9 mouse cellular contexts compared by ENCODE assay signal in genomic region chr12:73241960-73242359, GRCm38 (mm10). TPM values are rescaled to one million over a fixed set of nuclear protein-coding genes. Genes with fewer than 3 reads are reported as not detected.
DNase-seq lines count a peak whose midpoint lies in the region; ATAC-seq and TF ChIP-seq lines count a peak whose summit lies in the region.
"Had no signal": no experiment of that assay in that cellular context is flagged by ENCODE, and none has a peak within 500 bp of the region (broad histone marks: within the 10 kb centered on the region; RNA-seq: fewer than 3 reads in every experiment).

No protein-coding gene starts in this region.

- no peak overlapping the region for H3K4me2 ChIP-seq in hindbrain, embryonic 12.5 days (replicated peaks)
- no peak overlapping the region for H3K4me2 ChIP-seq in limb, embryonic 14.5 days (replicated peaks; ENCODE audit: low read depth, low read length, severe bottlenecking)
- H3K4me2 ChIP-seq: heart, embryonic 13.5 days had no signal

- peak overlapping the region; percentile 2; the same call in 1 of the 2 replicates for H3K27ac ChIP-seq in cortical plate, adult 2 months (ENCODE audit: insufficient read depth, low read length)
- H3K27ac ChIP-seq in hindbrain, embryonic 12.5 days = no peak overlapping the region
- no peak overlapping the region for H3K27ac ChIP-seq in limb, embryonic 14.5 days (replicated peaks; ENCODE audit: low read depth, low read length)
- H3K27ac ChIP-seq: heart, embryonic 13.5 days had no signal

- H3K9me3 ChIP-seq in hindbrain, embryonic 12.5 days (replicated peaks) = no peaks in the 10 kb centered on the region
- no peaks in the 10 kb centered on the region for H3K9me3 ChIP-seq in limb, embryonic 14.5 days (ENCODE audit: control insufficient read depth, low read length)
- H3K9me3 ChIP-seq: heart, embryonic 13.5 days had no signal

- H3K4me1 ChIP-seq in cortical plate, adult 2 months (ENCODE audit: control insufficient read depth, insufficient read depth, low read length) = peaks cover 8% of the 10 kb centered on the region
- H3K4me1 ChIP-seq in hindbrain, embryonic 12.5 days = peaks cover 6% of the 10 kb centered on the region; the same call in 1 of the 2 replicates
- H3K4me1 ChIP-seq in limb, embryonic 14.5 days (ENCODE audit: control insufficient read depth, insufficient read depth, low read length) = peaks cover 9% of the 10 kb centered on the region; the same call in 1 of the 2 replicates
- H3K4me1 ChIP-seq: heart, embryonic 13.5 days had no signal

- no peak for TF ChIP-seq CTCF in cortical plate, adult 2 months (IDR thresholded peaks at IDR 0.05; ENCODE audit: extremely low read depth, insufficient read depth, low read length)

- H3K4me3 ChIP-seq in cortical plate, adult 2 months (ENCODE audit: insufficient read depth, low read length) = no peak overlapping the region
- H3K4me3 ChIP-seq in hindbrain, embryonic 12.5 days = no peak overlapping the region
- no peak overlapping the region for H3K4me3 ChIP-seq in limb, embryonic 14.5 days (replicated peaks; ENCODE audit: low read length)
- H3K4me3 ChIP-seq: heart, embryonic 13.5 days had no signal

- no peak for TF ChIP-seq POLR2A in cortical plate, adult 2 months (IDR thresholded peaks at IDR 0.05; ENCODE audit: extremely low read depth, insufficient read depth, low read length)
- no peak for TF ChIP-seq POLR2A in limb, embryonic 14.5 days (IDR thresholded peaks at IDR 0.05; ENCODE audit: borderline replicate concordance, extremely low read depth, insufficient read depth, insufficient read length)

- WGBS in hindbrain, embryonic 12.5 days = 43% methylated on average over 10 of the region's 10 CpGs
- WGBS in limb, embryonic 14.5 days = 54% methylated on average over 10 of the region's 10 CpGs

- DNase-seq in A20 (ENCODE audit: low read depth, low spot score) = peak; percentile 83
- DNase-seq in limb, embryonic 14.5 days (ENCODE audit: low spot score) = peak; percentile 79
- peak; percentile 73 to 84 for DNase-seq in right cerebral cortex, postnatal 10 days (ENCODE audit: low spot score in 2 of 2)
- DNase-seq in ovary, postnatal 14 days (ENCODE audit: low spot score) = no peak
- no peak for DNase-seq in thymus, postnatal 14 days

- H3K36me3 ChIP-seq in hindbrain, embryonic 12.5 days = no peaks in the 10 kb centered on the region
- H3K36me3 ChIP-seq in limb, embryonic 14.5 days (ENCODE audit: control insufficient read depth, insufficient read depth, low read length) = no peaks in the 10 kb centered on the region
- H3K36me3 ChIP-seq: heart, embryonic 13.5 days had no signal

- H3K9ac ChIP-seq in hindbrain, embryonic 12.5 days = no peak overlapping the region
- H3K9ac ChIP-seq in limb, embryonic 14.5 days (ENCODE audit: low read depth, low read length, severe bottlenecking) = no peak overlapping the region
- H3K9ac ChIP-seq: heart, embryonic 13.5 days had no signal

- ATAC-seq in hindbrain, embryonic 12.5 days (ENCODE audit: low FRiP score) = peak; percentile 77
- peak; percentile 91 for ATAC-seq in limb, embryonic 14.5 days (ENCODE audit: low FRiP score, low read depth)
- ATAC-seq in erythroblast, adult 5-6 weeks (replicated peaks; ENCODE audit: low FRiP score, poor library complexity, severe bottlenecking) = no peak

- H3K27me3 ChIP-seq in hindbrain, embryonic 12.5 days = no peaks in the 10 kb centered on the region
- no peaks in the 10 kb centered on the region for H3K27me3 ChIP-seq in limb, embryonic 14.5 days (ENCODE audit: control insufficient read depth, insufficient read depth, low read length)
- H3K27me3 ChIP-seq: heart, embryonic 13.5 days had no signal

RNA-seq across cellular contexts. Expression of gene Trmt5, which starts 44.5 kb away (rescaled TPM):
- 15.6 and 17.7 TPM in 2 replicates for polyA plus RNA-seq in cortical plate, adult 2 months (2012; rRNA removed)
- 18.7 and 19.9 TPM in 2 replicates for polyA plus RNA-seq in hindbrain, embryonic 12.5 days (2016; fragmentation: Nextera tagmentation; extraction: Ambion mirVana)
- polyA plus RNA-seq in limb, embryonic 14.5 days (2012; rRNA removed) = 14.1 and 15.3 TPM in 2 replicates
- polyA plus RNA-seq in limb, embryonic 14.5 days (2014; fragmentation: Nextera tagmentation; extraction: Ambion mirVana) = 14.5 and 16.6 TPM in 2 replicates
- 4.6 and 14.4 TPM in 2 replicates for total RNA-seq in erythroblast, adult 5-6 weeks (2015; ENCODE audit: low replicate concordance)
- total RNA-seq in erythroblast, adult 5-6 weeks (2017; ENCODE audit: low replicate concordance) = 2.4 and 8.1 TPM in 2 replicates

RNA-seq across cellular contexts. Expression of gene Slc38a6, which starts 44.6 kb away (rescaled TPM):
- 23.0 and 25.9 TPM in 2 replicates for polyA plus RNA-seq in cortical plate, adult 2 months (2012; rRNA removed)
- 12.1 and 12.6 TPM in 2 replicates for polyA plus RNA-seq in hindbrain, embryonic 12.5 days (2016; fragmentation: Nextera tagmentation; extraction: Ambion mirVana)
- polyA plus RNA-seq in limb, embryonic 14.5 days (2012; rRNA removed) = 37.6 and 47.3 TPM in 2 replicates
- polyA plus RNA-seq in limb, embryonic 14.5 days (2014; fragmentation: Nextera tagmentation; extraction: Ambion mirVana) = 13.1 and 17.2 TPM in 2 replicates
- total RNA-seq in erythroblast, adult 5-6 weeks (2015; ENCODE audit: low replicate concordance) = 0.63 and 2.7 TPM in 2 replicates
- 0.68 and 4.5 TPM in 2 replicates for total RNA-seq in erythroblast, adult 5-6 weeks (2017; ENCODE audit: low replicate concordance)

Comparison
In these comparisons a context has a peak if more than half of its experiments do, and no peak if none do; other contexts are left out.
1. DNase-seq: peak in A20 (single experiment), limb, embryonic 14.5 days (single experiment) and right cerebral cortex, postnatal 10 days (2 of 2); none in ovary, postnatal 14 days (single experiment) and thymus, postnatal 14 days (single experiment).